Mouse (Mus musculus) neural tube, embryonic 13.5 days (tissue): ENCODE data around the gene Rnf207. TPM values are rescaled to one million over a fixed set of nuclear protein-coding genes. Genes with fewer than 3 reads are reported as not detected.

Source experiments
- ATAC-seq: fragments of 200-750 bp; cut with Nextera tagmentation; 2 replicates; pipeline ENCODE4 v1.8.0; 2017; ENCODE audit warnings: low read depth, mild to moderate bottlenecking, moderate TSS enrichment, moderate library complexity
- H3K27ac ChIP-seq: fragments of 300-500 bp; sonication (generic); replicated peaks from 2 replicates; pipeline ENCODE4 v1.5.1; 2015; ENCODE audit warnings: moderate library complexity, mild to moderate bottlenecking, inconsistent platforms
- H3K27me3 ChIP-seq: fragments of 300-500 bp; sonication (generic); 2 replicates; pipeline ENCODE4 v1.6.1; 2015; ENCODE audit warnings: mild to moderate bottlenecking, inconsistent platforms
- H3K36me3 ChIP-seq: fragments of 300-500 bp; sonication (generic); 2 replicates; pipeline ENCODE4 v1.6.1; 2015; ENCODE audit warnings: mild to moderate bottlenecking, inconsistent platforms
- H3K4me1 ChIP-seq: fragments of 300-500 bp; sonication (generic); replicated peaks from 2 replicates; pipeline ENCODE4 v1.6.1; 2015; ENCODE audit warnings: inconsistent platforms
- H3K4me2 ChIP-seq: fragments of 300-500 bp; sonication (generic); 2 replicates; pipeline ENCODE4 v1.6.1; 2015; ENCODE audit warnings: inconsistent platforms, mild to moderate bottlenecking, moderate library complexity
- H3K4me3 ChIP-seq: fragments of 300-500 bp; sonication (generic); 2 replicates; pipeline ENCODE4 v1.5.1; 2015; ENCODE audit warnings: mild to moderate bottlenecking, inconsistent platforms
- H3K9ac ChIP-seq: fragments of 300-500 bp; sonication (generic); 2 replicates; pipeline ENCODE4 v1.6.1; 2015; ENCODE audit warnings: moderate library complexity, mild to moderate bottlenecking, inconsistent platforms
- H3K9me3 ChIP-seq: fragments of 300-500 bp; sonication (generic); 2 replicates; pipeline ENCODE4 v1.6.1; 2016; ENCODE audit warnings: inconsistent platforms
- WGBS: fragments of 180-500 bp; shearing (Covaris S2); methylation state at CpG from one replicate; pipeline ENCODE4 v1.1.7; 2015; 5-methylcytosine and 5-hydroxymethylcytosine counted together
- polyA plus RNA-seq: library from polyadenylated mRNA; unstranded; fragments of >200 nt; fragmentation: Nextera tagmentation; extraction: Ambion mirVana; gene quantifications from 2 replicates; pipeline ENCODE4 v1.2.1, GENCODE M21; 2015

Rnf207 gene
- polyA plus RNA-seq, 1 experiment from 2014 or later: 10.4 TPM

- Histone ChIP-seq H3K4me1 (peaks cover 50% of the 10 kb centered on the region), H3K9me3 (no peaks in the 10 kb centered on the region), H3K27ac (no peak overlapping the region), H3K4me2 (no peak overlapping the region), H3K27me3 (peaks cover 44% of the 10 kb centered on the region), H3K36me3 (no peaks in the 10 kb centered on the region), H3K4me3 (no peak overlapping the region), H3K9ac (no peak overlapping the region)
- WGBS: 53% methylated on average over 7 of the region's 7 CpGs
- no peak for ATAC-seq
Observed at GRCm38 (mm10) chr4:152345120-152345889, 26.5 kb upstream of the Rnf207 start.

- H3K4me1 ChIP-seq: peaks cover 50% of the 10 kb centered on the region
- H3K36me3 ChIP-seq: no peaks in the 10 kb centered on the region
- no peak overlapping the region for H3K9ac ChIP-seq
- H3K4me2 ChIP-seq: no peak overlapping the region
- no peak for ATAC-seq
- H3K27ac ChIP-seq: no peak overlapping the region
- H3K4me3 ChIP-seq: no peak overlapping the region
- WGBS: 77% methylated on average over 7 of the region's 7 CpGs
- peaks cover 51% of the 10 kb centered on the region for H3K27me3 ChIP-seq
- H3K9me3 ChIP-seq: no peaks in the 10 kb centered on the region
Observed at GRCm38 (mm10) chr4:152344651-152345050, 25.9 kb upstream of the Rnf207 start.

DNA sequence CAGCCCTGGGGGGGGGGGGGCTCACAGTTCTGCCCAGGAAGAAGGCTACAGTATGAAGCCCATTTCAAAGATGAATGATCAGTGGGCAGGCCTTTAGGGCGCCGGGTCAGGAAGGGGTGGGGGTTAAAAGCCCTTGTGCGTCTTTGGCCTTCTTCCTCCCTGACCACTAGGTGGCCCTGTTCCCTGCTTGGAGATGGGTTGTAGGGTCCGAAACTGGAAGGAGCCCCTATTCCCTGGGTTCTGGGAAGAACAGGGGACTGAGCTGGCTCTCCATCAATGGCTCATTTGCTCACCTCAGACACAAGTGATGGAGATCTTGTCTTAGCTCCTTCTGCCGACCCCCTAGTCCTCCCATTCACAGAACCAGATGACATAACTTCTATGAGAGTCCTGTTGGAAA, 24.5 kb upstream of the Rnf207 start:
- 16% methylated on average over 5 of the region's 5 CpGs for WGBS
- Histone ChIP-seq H3K4me3 (no peak overlapping the region), H3K9me3 (no peaks in the 10 kb centered on the region), H3K4me1 (peaks cover 45% of the 10 kb centered on the region), H3K9ac (no peak overlapping the region; the same call in 1 of the 2 replicates), H3K36me3 (no peaks in the 10 kb centered on the region), H3K27ac (no peak overlapping the region), H3K4me2 (no peak overlapping the region), H3K27me3 (peaks cover 51% of the 10 kb centered on the region)
- no peak for ATAC-seq

GRCm38 (mm10) chr4:152340584-152341284, 21.9 kb upstream of the Rnf207 start:
- H3K4me1 ChIP-seq: peaks cover 47% of the 10 kb centered on the region
- H3K4me2 ChIP-seq: peak overlapping the region; percentile 88
- H3K9me3 ChIP-seq: no peaks in the 10 kb centered on the region
- H3K9ac ChIP-seq: peak overlapping the region; percentile 90; the same call in 1 of the 2 replicates
- peaks cover 4% of the 10 kb centered on the region; the same call in 1 of the 2 replicates for H3K36me3 ChIP-seq
- H3K27ac ChIP-seq: no peak overlapping the region
- ATAC-seq: no peak
- peaks cover 40% of the 10 kb centered on the region for H3K27me3 ChIP-seq
- 36% methylated on average over 15 of the region's 15 CpGs for WGBS
- no peak overlapping the region for H3K4me3 ChIP-seq

- H3K36me3 ChIP-seq: peaks cover 15% of the 10 kb centered on the region
- 4% methylated on average over 20 of the region's 26 CpGs for WGBS
- H3K4me1 ChIP-seq: peaks cover 40% of the 10 kb centered on the region
- peak overlapping the region; percentile 72 for H3K27ac ChIP-seq
- ATAC-seq: peak; percentile 20; the same call in 1 of the 2 replicates
- H3K27me3 ChIP-seq: peaks cover 40% of the 10 kb centered on the region
- H3K9me3 ChIP-seq: no peaks in the 10 kb centered on the region
- peak overlapping the region; percentile 88 for H3K4me2 ChIP-seq
- H3K4me3 ChIP-seq: peak overlapping the region; percentile 69
- peak overlapping the region; percentile 90 for H3K9ac ChIP-seq
Observed at GRCm38 (mm10) chr4:152339293-152339790, 20.5 kb upstream of the Rnf207 start.

DNA sequence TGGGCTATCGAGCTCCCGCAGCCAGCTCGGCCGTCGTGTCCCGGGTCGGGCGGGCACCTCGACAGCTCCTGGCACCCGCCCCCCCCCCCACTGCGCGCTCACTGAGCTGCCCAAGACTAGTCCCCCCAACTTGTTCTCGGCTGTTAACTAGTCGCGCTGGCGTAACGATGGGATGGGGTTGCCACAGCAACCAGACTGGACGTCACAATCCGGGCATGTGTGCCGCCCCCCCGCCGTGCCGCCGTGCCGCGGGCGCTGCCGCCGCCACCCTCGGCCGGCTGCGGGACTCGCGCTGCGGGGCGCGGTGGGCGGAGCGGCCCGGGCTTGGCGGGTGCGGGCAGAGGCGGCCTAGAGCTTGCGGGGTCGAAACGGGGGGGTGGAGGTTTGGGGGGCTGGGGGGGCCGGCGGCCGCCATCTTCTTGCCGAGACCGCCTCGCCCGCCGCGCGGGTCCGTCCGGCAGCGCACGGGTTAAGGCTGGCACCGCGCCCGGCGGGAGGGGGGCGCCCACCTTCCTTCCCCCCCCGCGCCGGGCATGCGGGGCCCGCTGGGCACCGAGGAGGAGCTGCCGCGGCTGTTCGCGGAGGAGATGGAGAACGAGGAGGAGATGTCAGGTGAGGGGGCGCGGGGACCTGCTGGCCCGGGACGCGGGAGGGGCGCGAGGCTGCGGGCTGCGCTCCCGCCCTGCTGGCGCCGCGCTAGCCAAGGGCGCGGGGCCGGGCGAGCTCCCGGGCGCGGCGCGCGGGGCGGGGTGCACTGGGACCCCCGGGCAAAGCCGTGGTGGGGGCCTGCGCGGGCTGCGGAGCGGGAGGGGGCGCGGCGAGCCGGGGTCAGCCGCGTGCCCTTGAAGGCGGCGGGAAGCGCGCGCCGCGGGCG, 19.9 kb upstream of the Rnf207 start, which contains the start of gene Chd5:
Gene Chd5, plus strand, starts transcription at position 233 of the 874 bp plus-strand sequence.
- peaks cover 33% of the 10 kb centered on the region for H3K27me3 ChIP-seq
- H3K9me3 ChIP-seq: no peaks in the 10 kb centered on the region
- 1% methylated on average over 82 of the region's 120 CpGs for WGBS
- peaks cover 40% of the 10 kb centered on the region for H3K4me1 ChIP-seq
- peak within 1 kb of the TSS; percentile 72 for H3K27ac ChIP-seq
- H3K9ac ChIP-seq: peak within 1 kb of the TSS; percentile 90
- peak; percentile 30; the same call in 1 of the 2 replicates for ATAC-seq
- peak within 1 kb of the TSS; percentile 88 for H3K4me2 ChIP-seq
- H3K4me3 ChIP-seq: peak within 1 kb of the TSS; percentile 69
- peaks cover 22% of the 10 kb centered on the region for H3K36me3 ChIP-seq

GRCm38 (mm10) chr4:152337772-152338171, 19.0 kb upstream of the Rnf207 start:
- peaks cover 32% of the 10 kb centered on the region for H3K27me3 ChIP-seq
- ATAC-seq: no peak
- no peaks in the 10 kb centered on the region for H3K9me3 ChIP-seq
- no peak overlapping the region; the same call in 1 of the 2 replicates for H3K4me2 ChIP-seq
- peaks cover 33% of the 10 kb centered on the region for H3K4me1 ChIP-seq
- WGBS: 19% methylated on average over 6 of the region's 6 CpGs
- H3K4me3 ChIP-seq: no peak overlapping the region
- H3K36me3 ChIP-seq: peaks cover 31% of the 10 kb centered on the region
- H3K27ac ChIP-seq: no peak overlapping the region
- H3K9ac ChIP-seq: no peak overlapping the region

GRCm38 (mm10) chr4:152333587-152333986, 14.8 kb upstream of the Rnf207 start:
- Histone ChIP-seq H3K27ac (no peak overlapping the region), H3K4me1 (peaks cover 3% of the 10 kb centered on the region; the same call in 1 of the 2 replicates), H3K36me3 (peaks cover 73% of the 10 kb centered on the region), H3K27me3 (no peaks in the 10 kb centered on the region; the same call in 1 of the 2 replicates), H3K4me2 (no peak overlapping the region), H3K9ac (no peak overlapping the region), H3K4me3 (no peak overlapping the region), H3K9me3 (no peaks in the 10 kb centered on the region)
- ATAC-seq: no peak
- WGBS: 95% methylated on average over 12 of the region's 12 CpGs

DNA sequence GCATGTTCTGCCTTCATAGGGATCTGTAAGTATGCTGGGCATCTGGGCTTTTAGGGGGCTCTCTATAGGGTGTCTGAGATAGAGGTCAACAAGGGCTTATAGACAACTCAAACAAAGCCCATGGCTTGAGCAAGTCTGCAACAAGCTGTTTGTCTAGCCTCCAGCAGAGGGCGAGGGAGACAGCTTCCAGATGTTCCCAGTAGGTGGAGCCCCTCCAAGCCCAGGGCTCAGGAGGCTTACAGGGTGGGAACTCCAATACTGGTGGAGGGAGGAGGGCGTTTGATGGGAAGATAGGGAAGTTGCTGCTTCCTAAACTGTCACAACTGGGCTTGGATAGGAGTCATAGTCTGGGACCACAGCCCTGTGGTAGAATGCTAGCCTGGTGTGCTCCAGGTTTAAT, 14.2 kb upstream of the Rnf207 start:
- no peaks in the 10 kb centered on the region for H3K9me3 ChIP-seq
- H3K27me3 ChIP-seq: no peaks in the 10 kb centered on the region; the same call in 1 of the 2 replicates
- no peak overlapping the region for H3K27ac ChIP-seq
- H3K4me3 ChIP-seq: no peak overlapping the region
- H3K4me1 ChIP-seq: peaks cover 2% of the 10 kb centered on the region; the same call in 1 of the 2 replicates
- no peak overlapping the region for H3K4me2 ChIP-seq
- H3K36me3 ChIP-seq: peaks cover 79% of the 10 kb centered on the region
- 46% methylated on average over 2 of the region's 2 CpGs for WGBS
- peak; percentile 60; the same call in 1 of the 2 replicates for ATAC-seq
- H3K9ac ChIP-seq: no peak overlapping the region

DNA sequence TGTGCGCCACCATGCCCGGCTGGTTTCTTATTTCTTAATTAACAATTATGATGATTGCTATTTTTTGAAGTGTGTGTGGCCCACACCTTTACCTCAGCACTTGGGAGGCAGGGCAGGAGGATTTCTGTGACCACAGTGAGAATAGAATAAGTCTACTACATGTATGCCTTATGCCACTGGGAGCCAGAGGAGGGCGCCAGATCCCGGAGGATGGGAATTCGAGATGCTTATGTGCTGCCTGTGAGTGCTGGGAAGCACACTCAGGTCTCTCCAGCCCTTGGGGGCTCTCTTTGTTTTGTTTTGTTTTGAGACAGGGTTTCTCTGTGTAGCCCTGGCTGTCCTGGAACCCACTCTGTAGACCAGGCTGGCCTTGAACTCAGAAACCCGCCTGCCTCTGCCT, 9.9 kb upstream of the Rnf207 start:
- Histone ChIP-seq H3K9ac (no peak overlapping the region), H3K9me3 (no peaks in the 10 kb centered on the region), H3K27me3 (no peaks in the 10 kb centered on the region), H3K4me1 (peaks cover 20% of the 10 kb centered on the region), H3K4me2 (no peak overlapping the region), H3K36me3 (peaks cover 59% of the 10 kb centered on the region), H3K27ac (no peak overlapping the region), H3K4me3 (no peak overlapping the region)
- ATAC-seq: no peak
- WGBS: 82% methylated on average over 6 of the region's 6 CpGs

DNA sequence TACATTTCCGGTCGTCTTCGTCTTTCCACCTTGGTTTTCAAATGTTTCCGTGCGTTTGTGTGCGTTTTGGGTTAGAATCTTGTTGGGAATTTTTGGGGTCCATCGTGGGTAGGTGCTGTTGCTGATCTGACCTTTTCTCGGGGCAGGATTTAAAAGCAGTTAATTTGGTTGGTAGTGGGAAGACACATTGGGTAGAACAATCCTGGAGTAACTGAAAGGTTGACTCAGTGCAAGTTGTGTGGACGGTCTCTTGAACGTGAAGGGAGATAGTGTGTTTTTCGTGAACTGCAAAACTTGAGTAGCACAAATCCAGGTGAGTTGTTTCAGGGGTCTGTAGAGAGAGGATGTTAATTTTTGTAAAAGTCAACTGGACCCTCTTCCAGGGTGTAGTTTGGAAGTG, 7.8 kb upstream of the Rnf207 start:
- WGBS: 1% methylated on average over 11 of the region's 11 CpGs
- H3K9ac ChIP-seq: peak overlapping the region; percentile 89
- H3K4me3 ChIP-seq: peak overlapping the region; percentile 76
- H3K27me3 ChIP-seq: peaks cover 3% of the 10 kb centered on the region; the same call in 1 of the 2 replicates
- H3K4me1 ChIP-seq: peaks cover 20% of the 10 kb centered on the region
- ATAC-seq: no peak
- H3K4me2 ChIP-seq: peak overlapping the region; percentile 64
- H3K36me3 ChIP-seq: peaks cover 38% of the 10 kb centered on the region
- H3K9me3 ChIP-seq: no peaks in the 10 kb centered on the region
- no peak overlapping the region for H3K27ac ChIP-seq
